Mouse (Mus musculus) heart, postnatal 0 days (tissue): ENCODE measurements around the gene Olfr905.

Source experiments
- CTCF ChIP-seq: IDR thresholded peaks from 2 replicates; pipeline ENCODE4 v1.5.1; 2016; ENCODE audit warnings: antibody characterized with exemption, control low read depth, low read depth
- EP300 ChIP-seq: IDR thresholded peaks from 2 replicates; pipeline ENCODE4 v1.6.1; 2016; ENCODE audit warnings: antibody characterized with exemption, low read depth

DNA sequence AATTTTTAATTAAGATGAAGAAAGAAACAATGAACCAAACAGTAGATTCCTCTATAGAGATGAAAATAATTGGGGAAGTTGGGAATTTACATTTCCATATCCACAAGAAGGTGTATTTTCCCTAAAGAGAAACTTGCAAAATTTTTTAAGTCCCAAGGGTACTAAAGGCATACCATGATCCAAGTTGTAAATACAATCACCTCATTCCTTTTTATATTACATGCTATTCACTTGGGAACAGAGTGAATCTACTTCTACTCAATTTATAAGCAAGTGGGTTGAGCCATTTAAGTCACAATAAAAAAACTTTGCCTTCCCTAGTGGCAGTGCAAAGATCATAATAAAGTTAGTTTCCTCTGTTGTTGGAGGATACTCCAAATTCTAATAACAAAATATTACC is 8.1 kb upstream of the Olfr905 start, which contains the start of gene Olfr904:
- TF ChIP-seq CTCF (no peak), EP300 (no peak)
